Mouse (Mus musculus) thymus, adult 2 months (tissue): ENCODE data around the gene 4921539E11Rik. TPM values are rescaled to one million over a fixed set of nuclear protein-coding genes. Genes with fewer than 3 reads are reported as not detected.
A peak's percentile ranks its signal among the peaks of the same experiment; 100 is the strongest.

ENCODE experiments used
- DNase-seq: peaks from one replicate; pipeline ENCODE4 v3.0.0; 2021
- H3K27ac ChIP-seq: fragments of 200-500 bp; 2 replicates; pipeline ENCODE4 v1.5.1; 2012; ENCODE audit warnings: low read length, control low read depth; ENCODE audit not compliant: control insufficient read depth, insufficient read depth
- H3K27me3 ChIP-seq: fragments of 200-500 bp; 2 replicates; pipeline ENCODE4 v1.6.1; 2012; ENCODE audit warnings: mild to moderate bottlenecking, low read length, moderate library complexity, mixed read lengths; ENCODE audit not compliant: control insufficient read depth, insufficient read depth
- H3K36me3 ChIP-seq: fragments of 200-500 bp; 2 replicates; pipeline ENCODE4 v1.6.1; 2012; ENCODE audit warnings: mild to moderate bottlenecking, low read length, moderate library complexity; ENCODE audit not compliant: control insufficient read depth, insufficient read depth
- H3K4me1 ChIP-seq: fragments of 200-500 bp; replicated peaks from 2 replicates; pipeline ENCODE4 v1.6.1; 2012; ENCODE audit warnings: low read length; ENCODE audit not compliant: control insufficient read depth, insufficient read depth
- H3K4me3 ChIP-seq: fragments of 200-500 bp; 2 replicates; pipeline ENCODE4 v1.5.1; 2012; ENCODE audit warnings: mild to moderate bottlenecking, low read length, control low read depth, moderate library complexity; ENCODE audit not compliant: control insufficient read depth, insufficient read depth
- CTCF ChIP-seq: fragments of 200-500 bp; IDR thresholded peaks from 2 replicates; pipeline ENCODE4 v1.5.1; 2012; ENCODE audit warnings: mild to moderate bottlenecking, control low read depth, low read length, moderate library complexity, borderline replicate concordance; ENCODE audit not compliant: control insufficient read depth, poor library complexity, insufficient read depth; ENCODE audit errors: extremely low read depth
- POLR2A ChIP-seq: fragments of 200-500 bp; IDR thresholded peaks from 2 replicates; pipeline ENCODE4 v1.6.1; 2012; ENCODE audit warnings: mild to moderate bottlenecking, low read length, control low read depth, moderate library complexity; ENCODE audit not compliant: control insufficient read depth, poor library complexity, insufficient read depth; ENCODE audit errors: extremely low read depth
- WGBS: fragments of 180-500 bp; shearing (Covaris S2); methylation state at CpG from one replicate; pipeline ENCODE4 v1.1.7; 2018; 5-methylcytosine and 5-hydroxymethylcytosine counted together
- polyA plus RNA-seq: library from polyadenylated mRNA; depleted of rRNA; stranded (reverse); fragments of >200 nt; gene quantifications from 2 replicates; pipeline ENCODE4 v1.2.3, GENCODE M21; 2012

The 4921539E11Rik gene
- polyA plus RNA-seq, 1 experiment: not detected

DNA sequence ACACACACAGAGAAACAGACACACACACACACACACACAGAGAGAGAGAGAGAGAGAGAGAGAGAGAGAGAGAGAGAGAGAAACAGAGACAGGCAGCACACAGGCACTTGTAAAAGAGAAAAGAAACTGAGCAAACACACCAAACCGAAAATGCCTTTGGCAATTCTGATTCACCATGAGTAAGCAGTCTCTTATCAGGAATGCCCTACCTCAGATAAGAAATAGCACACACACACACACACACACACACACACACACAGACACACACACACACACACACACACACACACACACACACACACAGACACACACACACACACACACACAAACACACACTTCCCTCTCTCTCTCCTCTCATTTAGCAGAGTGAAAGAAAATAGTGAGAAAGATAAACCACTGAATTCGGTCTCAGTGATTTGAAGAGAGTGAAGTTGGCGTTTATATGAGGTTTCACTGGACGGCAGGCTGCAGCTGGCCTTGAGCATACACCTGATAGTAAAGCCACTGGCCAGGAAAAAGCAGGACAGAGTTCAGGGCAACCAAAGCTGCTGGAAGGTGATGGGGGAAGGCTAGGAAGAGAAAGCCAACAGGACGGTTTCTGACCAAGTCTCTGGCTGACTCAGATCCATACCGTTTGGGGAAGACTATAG lies 41.1 kb downstream of the 4921539E11Rik start:
- H3K27ac ChIP-seq: no peak overlapping the region
- no peak overlapping the region for H3K4me3 ChIP-seq
- TF ChIP-seq POLR2A (no peak), CTCF (no peak)
- no peak for DNase-seq
- WGBS: 56% methylated on average over 6 of the region's 6 CpGs
- H3K4me1 ChIP-seq: no peaks in the 10 kb centered on the region
- no peaks in the 10 kb centered on the region for H3K36me3 ChIP-seq
- no peaks in the 10 kb centered on the region for H3K27me3 ChIP-seq

- Histone ChIP-seq H3K36me3 (no peaks in the 10 kb centered on the region), H3K4me3 (no peak overlapping the region), H3K4me1 (no peaks in the 10 kb centered on the region), H3K27me3 (no peaks in the 10 kb centered on the region), H3K27ac (no peak overlapping the region)
- no peak for DNase-seq
- 96% methylated on average over 2 of the region's 2 CpGs for WGBS
- no peak for TF ChIP-seq POLR2A
- TF ChIP-seq CTCF: no peak
Measured at GRCm38 (mm10) chr4:103247813-103248212, 42.9 kb downstream of the 4921539E11Rik start.

DNA sequence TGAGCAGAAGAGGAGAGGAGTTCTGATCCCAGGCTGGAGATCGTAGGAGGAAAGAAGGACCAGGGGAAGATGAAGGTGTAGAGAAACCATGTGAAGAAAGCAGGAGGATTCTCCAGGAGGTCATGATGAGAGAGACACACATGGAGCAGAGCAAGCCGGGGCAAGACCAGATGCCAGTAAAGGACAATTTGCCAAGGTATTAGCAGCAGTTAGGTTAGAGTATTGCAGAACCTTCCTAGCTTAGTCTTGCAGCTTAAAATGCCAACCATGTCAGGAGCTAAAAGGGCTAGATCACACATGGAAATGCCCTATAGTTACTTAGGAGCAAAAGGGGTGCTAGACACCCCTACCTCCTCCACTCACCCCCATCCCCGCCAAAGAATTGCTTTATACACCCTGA lies 43.4 kb downstream of the 4921539E11Rik start:
- Histone ChIP-seq H3K4me3 (no peak overlapping the region), H3K27ac (no peak overlapping the region), H3K36me3 (no peaks in the 10 kb centered on the region), H3K4me1 (no peaks in the 10 kb centered on the region), H3K27me3 (no peaks in the 10 kb centered on the region)
- no peak for DNase-seq
- no peak for TF ChIP-seq POLR2A
- TF ChIP-seq CTCF: no peak
- 95% methylated on average over 3 of the region's 3 CpGs for WGBS

GRCm38 (mm10) chr4:103232156-103232555 lies 58.5 kb downstream of the 4921539E11Rik start:
- no peak overlapping the region for H3K4me3 ChIP-seq
- DNase-seq: no peak
- no peaks in the 10 kb centered on the region for H3K27me3 ChIP-seq
- TF ChIP-seq CTCF: no peak
- no peak for TF ChIP-seq POLR2A
- H3K36me3 ChIP-seq: no peaks in the 10 kb centered on the region
- WGBS: 93% methylated on average over 2 of the region's 2 CpGs
- H3K27ac ChIP-seq: no peak overlapping the region
- no peaks in the 10 kb centered on the region for H3K4me1 ChIP-seq

- Histone ChIP-seq H3K4me3 (no peak overlapping the region), H3K36me3 (no peaks in the 10 kb centered on the region), H3K4me1 (peaks cover 32% of the 10 kb centered on the region), H3K27ac (0 out of 2 replicates have a peak overlapping the region, but pooled peaks have one; percentile 44), H3K27me3 (no peaks in the 10 kb centered on the region)
- DNase-seq: no peak
- WGBS: 53% methylated on average over 9 of the region's 9 CpGs
- TF ChIP-seq CTCF (no peak), POLR2A (no peak)
Measured at GRCm38 (mm10) chr4:103222854-103223253, 67.8 kb downstream of the 4921539E11Rik start.

- H3K4me1 ChIP-seq: peaks cover 33% of the 10 kb centered on the region
- DNase-seq: no peak
- TF ChIP-seq CTCF (no peak), POLR2A (no peak)
- 45% methylated on average over 6 of the region's 6 CpGs for WGBS
- H3K36me3 ChIP-seq: no peaks in the 10 kb centered on the region
- H3K27me3 ChIP-seq: no peaks in the 10 kb centered on the region
- H3K4me3 ChIP-seq: no peak overlapping the region
- no peak overlapping the region; the same call in 1 of the 2 replicates for H3K27ac ChIP-seq
Measured at GRCm38 (mm10) chr4:103221789-103222188, 68.9 kb downstream of the 4921539E11Rik start.

- TF ChIP-seq POLR2A: no peak
- TF ChIP-seq CTCF: no peak
- Histone ChIP-seq H3K27me3 (no peaks in the 10 kb centered on the region), H3K4me3 (no peak overlapping the region), H3K4me1 (peaks cover 41% of the 10 kb centered on the region), H3K36me3 (no peaks in the 10 kb centered on the region), H3K27ac (no peak overlapping the region)
- DNase-seq: no peak
- WGBS: 97% methylated on average over 5 of the region's 5 CpGs
Measured at GRCm38 (mm10) chr4:103219011-103219410, 71.7 kb downstream of the 4921539E11Rik start.

- H3K27me3 ChIP-seq: no peaks in the 10 kb centered on the region
- H3K4me3 ChIP-seq: no peak overlapping the region
- WGBS: 59% methylated on average over 6 of the region's 6 CpGs
- peak overlapping the region; percentile 57 for H3K27ac ChIP-seq
- H3K36me3 ChIP-seq: no peaks in the 10 kb centered on the region
- H3K4me1 ChIP-seq: peaks cover 27% of the 10 kb centered on the region
- no peak for TF ChIP-seq POLR2A
- TF ChIP-seq CTCF: no peak
- no peak for DNase-seq
Measured at GRCm38 (mm10) chr4:103216046-103216445, 74.6 kb downstream of the 4921539E11Rik start.
